Mouse (Mus musculus): ENCODE measurements at regions not wholly inside any gene's neighbourhood (a gene's known extent, or its start where the extent isn't known, plus 50 kb on each side); places are given as distances from the start of the nearest gene placed in this dataset.

DNA sequence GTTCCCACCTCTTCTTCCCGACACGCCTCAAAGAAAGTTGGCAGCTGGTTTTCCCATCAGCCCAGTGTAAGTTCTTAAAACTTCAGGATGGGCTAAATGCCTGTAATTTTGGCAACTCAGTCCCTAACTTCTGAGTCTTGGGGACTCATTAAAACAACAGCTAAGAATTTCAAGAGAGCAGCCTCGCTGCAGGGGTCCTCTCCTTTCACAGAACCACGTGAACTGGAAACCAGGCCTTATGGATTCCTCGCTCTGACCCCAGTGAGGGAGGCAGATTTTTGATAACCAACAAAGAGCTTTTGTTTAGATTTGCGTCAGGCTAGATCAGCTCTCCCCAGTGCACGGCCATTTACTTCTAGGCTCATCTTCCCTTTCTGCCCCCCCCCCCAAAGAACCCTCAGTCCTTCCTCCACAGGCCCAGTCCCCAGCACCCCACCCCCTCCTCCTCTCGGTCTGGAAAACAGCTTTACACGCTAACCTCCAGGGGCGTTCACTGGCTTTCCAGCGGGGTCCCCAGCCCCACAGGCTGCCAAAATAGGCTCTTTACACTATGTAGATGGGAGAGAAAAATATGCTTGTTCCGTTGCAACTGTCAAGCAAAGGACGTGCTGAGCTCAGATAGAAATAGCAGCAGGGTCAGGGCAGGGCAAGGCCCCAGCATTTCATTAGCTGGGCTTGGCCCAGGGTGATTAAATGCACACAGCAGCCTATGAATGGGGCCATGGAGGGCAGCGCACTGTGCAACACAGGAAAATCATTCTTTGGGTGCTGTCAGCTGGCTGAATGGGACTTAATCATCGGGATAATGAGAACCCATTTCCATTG, 233.5 kb downstream of the Zfp36l1 start:
- peak; percentile 51 for DNase-seq

- no peak for DNase-seq
Observed at GRCm38 (mm10) chr12:79878766-79879092, 234.1 kb downstream of the Zfp36l1 start.

DNA sequence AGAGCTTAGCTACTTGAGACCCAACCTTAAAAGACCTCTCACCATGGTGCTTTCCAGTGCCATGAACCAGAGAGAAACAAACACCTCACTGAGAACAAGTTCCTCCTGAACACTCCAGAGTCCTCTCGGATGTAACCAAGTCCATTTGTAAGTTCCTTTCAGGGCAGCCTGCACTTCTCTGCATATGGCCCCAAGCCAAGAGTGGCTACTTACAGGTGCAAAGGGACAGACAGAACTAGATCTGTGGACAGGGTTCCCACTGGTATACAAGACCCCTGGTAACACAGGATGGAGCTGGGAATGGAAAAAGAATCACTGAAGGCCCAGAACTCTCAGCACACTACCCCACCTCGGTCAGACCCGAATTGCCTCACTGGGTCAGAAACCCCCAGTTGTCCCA, 234.7 kb downstream of the Zfp36l1 start:
- DNase-seq, result no peak

- DNase-seq, result no peak
Observed at GRCm38 (mm10) chr12:79874333-79874732, 238.5 kb downstream of the Zfp36l1 start.

GRCm38 (mm10) chr12:79865179-79865552, 247.6 kb downstream of the Zfp36l1 start:
- no peak for DNase-seq

DNA sequence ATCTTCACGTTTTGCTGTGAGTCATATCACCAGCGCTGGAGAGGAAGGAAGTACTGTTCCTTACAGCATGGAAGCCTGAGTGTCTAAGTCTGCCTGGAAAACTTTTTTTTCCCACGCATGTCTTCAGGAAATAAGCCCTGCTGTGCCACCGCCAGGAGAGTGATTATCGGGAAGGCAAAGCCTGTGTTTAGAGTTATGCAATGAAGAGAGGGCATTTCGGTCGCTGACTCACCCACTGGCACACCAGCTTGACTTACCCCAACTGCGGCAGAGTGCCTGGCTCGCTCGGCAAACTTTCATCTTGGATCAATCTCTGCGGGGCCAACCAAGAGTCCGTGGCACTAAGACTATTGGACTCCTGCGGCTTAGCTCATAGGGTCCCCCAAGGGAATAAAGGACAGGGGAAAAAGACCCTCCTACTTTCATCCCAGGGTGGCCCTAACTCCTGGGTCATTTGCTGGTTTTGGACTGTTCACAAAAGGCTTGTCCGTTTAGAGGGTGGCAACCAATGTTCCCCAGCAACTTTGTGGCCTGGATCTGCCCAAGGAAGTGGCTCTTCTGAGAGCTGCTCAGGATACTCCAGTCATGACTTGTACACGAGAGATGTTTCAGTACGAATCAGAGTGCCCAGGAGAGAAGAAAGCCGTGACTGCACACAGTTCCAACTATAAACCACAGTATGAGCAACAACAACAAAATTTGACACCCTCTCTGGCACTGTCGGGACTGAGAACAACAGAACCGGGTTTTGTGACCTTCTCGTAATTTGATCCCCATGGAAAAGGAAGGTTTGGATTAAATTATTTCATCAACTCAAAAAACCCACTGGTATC, 248.3 kb downstream of the Zfp36l1 start:
- DNase-seq, result no peak
